Mouse (Mus musculus) erythroblast, embryonic 14.5 days (primary cell): ENCODE data around the gene Grm7.

Source experiments
- GATA1 ChIP-seq: IDR thresholded peaks from 2 replicates; pipeline ENCODE4 v1.6.1; 2012; ENCODE audit warnings: low read length, inconsistent platforms, mixed read lengths
- TAL1 ChIP-seq: IDR thresholded peaks from 3 replicates; pipeline ENCODE4 v1.6.1; 2012; ENCODE audit warnings: low read length, inconsistent platforms, mixed read lengths

DNA sequence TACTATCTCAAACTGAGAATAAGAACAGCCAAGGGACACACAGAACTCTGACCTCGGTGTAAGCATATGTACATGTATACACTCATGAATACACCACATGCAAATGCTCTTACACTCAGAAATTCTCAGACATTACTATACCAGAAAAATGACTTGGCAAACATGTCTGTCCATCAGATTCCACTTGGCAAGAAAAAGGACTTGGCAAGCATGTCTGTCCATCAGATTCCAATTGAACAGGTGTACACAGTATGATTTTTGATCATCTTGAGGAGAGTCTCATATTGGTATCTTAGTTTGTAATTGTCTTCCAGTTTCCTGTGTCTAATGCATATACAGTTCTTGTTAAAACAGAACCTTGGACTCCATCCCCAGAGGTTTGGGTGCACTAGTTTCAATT lies 19.1 kb downstream of the Grm7 start:
- no peak for TF ChIP-seq GATA1
- TF ChIP-seq TAL1: no peak
